Mouse (Mus musculus): ENCODE data around the gene 2310033P09Rik. TPM values are rescaled to one million over a fixed set of nuclear protein-coding genes. Genes with fewer than 3 reads are reported as not detected.

Gene 2310033P09Rik
- 19.8 and 24.9 TPM in 2 replicates for polyA plus RNA-seq (2012; rRNA removed; ENCODE audit: low replicate concordance)

DNA sequence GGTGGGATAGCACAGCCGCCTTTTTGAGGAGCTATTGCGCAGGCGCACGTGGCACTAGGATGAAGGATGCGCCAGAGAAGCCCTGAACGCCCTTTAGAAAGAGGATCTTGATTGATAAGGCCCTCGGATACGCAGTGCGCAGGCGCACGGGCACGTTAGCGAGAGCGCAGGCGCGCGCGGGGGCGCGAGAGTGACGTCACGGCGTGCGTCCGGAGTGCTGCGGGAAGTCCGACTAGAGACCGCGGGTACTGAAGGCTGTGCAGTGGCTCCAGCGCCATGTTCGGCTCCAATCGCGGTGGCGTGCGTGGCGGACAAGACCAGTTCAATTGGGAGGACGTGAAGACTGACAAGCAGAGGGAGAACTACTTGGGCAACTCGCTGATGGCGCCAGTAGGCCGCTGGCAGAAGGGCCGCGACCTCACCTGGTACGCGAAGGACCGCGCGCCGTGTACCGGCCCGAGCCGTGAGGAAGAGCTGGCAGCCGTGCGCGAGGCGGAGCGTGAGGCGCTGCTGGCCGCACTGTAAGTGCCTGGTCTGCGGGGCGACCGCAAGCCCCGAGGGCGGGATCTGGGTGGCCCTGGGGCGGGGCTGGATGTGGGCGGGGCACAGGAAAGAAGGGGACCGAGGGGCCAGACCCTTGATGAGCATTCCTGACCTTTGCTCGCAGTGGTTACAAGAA lies at the start of gene 2310033P09Rik:
Gene 2310033P09Rik (plus strand): TSS at position 169 of the 679 bp plus-strand sequence.

DNA sequence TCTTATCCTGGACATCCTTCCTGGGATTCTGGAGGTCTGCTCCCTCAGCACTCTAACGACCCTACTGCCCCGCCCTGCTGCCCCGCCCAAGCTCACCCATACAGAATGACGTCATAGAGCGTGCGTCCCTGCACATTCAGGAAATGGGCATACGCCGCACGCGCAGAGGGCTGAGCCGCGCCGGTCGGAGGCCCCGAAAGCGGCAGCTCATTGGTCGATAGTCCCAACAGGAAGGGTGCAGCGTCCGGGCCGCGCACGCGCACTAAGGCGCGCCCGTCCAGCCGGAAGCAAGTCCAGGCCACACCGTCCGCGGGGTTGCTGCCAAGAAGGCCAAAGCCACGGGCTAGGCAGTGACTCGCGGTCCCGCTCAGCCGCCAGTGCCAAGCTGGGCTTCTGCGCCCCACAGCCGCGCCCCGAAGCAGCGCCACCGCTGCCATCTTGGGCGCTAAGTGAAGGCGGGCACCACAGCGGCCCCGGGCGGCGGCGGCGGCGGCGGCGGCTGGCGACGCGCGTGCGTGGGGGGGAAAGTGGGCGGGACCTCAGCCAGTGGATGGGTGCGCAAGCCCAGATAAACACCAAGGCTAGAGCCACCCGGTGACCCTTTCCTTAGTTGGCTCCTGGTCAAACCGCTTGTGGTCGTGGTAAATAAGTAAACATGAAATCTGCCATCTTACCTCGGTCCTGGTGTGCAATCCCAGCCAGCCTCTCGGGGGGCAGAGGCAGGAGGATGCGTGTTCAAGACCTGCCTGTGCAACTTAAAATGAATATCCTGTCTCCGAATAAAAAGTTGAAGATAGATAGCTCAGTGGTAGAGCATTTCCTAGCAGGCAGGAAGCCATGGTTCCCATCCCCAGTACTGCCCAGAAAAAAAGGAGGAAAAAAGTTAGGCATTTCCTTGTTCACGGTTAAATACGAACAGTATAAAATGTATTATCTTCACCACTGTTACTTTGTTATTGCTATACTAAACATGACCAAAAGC lies 44.6 kb upstream of the 2310033P09Rik start, which contains the start of gene Iba57:
Gene Iba57 (minus strand): TSS at position 485 of the 982 bp plus-strand sequence.

DNA sequence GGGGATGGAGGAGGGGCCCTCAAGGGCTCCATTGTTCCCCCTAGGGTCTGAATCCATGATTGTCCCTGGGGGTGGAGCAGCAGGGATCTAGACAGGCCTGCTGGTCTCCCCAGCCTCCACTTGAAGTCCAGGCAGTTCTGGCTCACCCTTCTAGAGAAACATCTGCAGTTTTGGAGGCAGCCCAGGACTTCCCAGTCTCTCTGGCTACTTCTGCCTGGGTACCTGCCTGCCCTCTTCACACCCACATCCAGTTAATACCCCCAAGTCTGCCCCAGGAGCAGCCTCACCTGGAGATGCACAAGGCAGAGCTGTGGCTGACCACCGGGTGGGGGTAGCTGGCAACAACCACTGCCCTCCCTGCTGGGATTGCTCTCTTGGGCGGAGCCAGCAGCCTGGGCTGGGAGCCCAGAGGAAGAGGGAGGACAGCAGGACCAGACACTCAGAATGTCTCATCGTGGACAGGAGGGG lies 25.2 kb upstream of the 2310033P09Rik start, which contains the start of gene Gjc2:
Gene Gjc2 (minus strand): TSS at position 350 of the 468 bp plus-strand sequence.

DNA sequence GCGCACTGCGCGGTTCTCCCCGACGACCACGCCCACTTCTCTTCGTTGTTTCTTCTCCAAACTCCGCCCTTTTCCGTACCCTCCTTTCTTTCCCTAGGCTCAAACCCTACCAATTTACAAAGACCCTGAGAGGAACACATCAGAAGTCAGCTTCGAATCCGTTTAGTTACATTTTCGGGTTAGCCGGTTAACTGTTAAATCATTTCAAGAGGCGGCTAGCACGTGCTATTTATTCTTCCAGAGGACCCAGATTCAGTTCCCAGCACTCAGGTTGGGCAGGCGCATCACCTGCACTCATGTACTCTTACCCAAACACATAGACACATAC lies 16.1 kb upstream of the 2310033P09Rik start, which contains the start of gene Guk1:
Gene Guk1 (minus strand): TSS at position 154 of the 328 bp plus-strand sequence.

DNA sequence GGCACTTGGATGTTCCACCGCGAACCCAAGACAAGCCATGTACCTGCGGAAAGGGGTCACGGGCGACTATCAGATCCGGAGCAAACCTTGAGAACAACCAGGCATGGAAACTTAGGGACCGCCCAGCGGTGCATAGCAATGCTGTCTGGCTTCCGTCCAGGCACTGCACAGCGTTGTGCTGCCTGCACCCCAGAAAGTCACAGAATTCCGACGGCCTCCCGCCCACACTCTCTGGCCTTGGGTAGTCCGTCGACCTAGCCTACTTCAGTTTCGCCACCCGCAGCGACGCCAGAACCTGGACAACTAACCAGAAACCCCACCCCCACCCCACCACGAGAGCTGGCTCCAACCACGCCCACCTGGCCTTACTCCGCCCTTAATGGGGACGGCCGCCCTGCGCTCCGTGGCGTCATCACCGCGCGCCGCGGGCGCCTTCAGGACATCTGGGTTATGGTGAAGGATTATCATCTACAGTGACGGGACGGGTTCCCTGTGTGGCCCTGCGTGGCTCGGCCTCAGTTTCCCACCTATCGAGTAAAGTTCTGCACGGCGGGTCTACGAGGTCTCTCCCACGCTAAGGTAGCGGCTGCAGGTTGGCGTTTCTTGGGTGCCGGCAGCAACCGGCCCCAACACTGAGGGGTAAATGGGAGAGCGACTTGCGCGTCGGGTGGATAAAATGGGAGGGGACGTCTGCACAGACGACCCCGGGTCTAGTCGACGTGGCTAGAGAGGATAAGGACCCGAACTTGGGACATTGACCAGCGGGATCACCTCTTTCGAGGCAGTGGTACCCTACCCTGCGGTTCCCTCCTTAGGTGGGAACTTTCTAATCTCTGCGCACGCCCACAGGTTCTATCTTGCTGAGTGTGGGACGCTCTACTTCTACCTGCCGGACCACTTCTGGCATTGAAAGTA lies 5.8 kb upstream of the 2310033P09Rik start, which contains the start of gene Mrpl55:
Gene Mrpl55 (plus strand): TSS at position 406 of the 915 bp plus-strand sequence.

DNA sequence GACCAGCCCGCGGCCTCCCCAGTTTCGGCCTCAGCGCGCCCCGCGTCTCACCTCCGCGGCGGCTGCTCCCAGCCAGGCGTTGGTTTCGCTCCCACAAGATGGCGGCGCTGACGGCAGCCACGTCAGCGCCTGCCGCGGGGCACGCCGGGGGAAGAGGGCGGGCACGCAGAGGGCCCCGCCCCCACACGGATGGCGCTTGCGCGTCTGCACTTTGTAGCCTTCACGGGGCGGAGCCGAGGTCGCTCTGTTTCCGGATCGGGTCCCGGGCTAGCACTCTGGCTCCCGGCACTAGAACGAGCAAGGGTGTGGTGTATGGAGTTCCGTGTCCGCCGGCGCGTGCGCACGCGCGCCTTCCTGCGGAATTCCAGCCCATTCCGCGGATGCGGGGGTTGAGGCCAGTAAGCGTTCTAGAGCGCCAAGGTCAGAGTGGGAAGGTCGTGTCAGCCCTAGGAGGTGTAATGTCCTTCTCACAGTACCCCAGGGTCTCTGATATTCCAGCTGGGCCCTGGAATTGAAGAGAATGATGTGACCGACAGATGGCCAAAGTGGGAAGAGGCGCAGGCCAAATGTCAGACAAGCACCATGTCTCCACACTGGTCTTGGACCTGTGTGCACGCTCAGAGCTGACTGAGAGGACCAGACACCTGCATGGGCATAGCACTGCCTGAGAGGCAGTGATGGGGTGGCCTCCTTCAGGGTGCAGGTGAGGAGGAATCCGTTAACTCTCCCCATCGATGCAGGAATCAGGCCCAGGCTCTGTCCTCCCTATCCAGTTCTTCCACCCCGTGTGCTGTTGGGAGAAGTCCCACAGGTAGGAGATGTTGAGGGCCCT lies 20.2 kb downstream of the 2310033P09Rik start, which contains the start of gene Arf1:
Gene Arf1 (minus strand): TSS at position 149 of the 832 bp plus-strand sequence.

Other genes starting within 250 kb of the 2310033P09Rik start
- gene Trim11, start 230.2 kb upstream of the 2310033P09Rik start, polyA plus RNA-seq (2012; rRNA removed; ENCODE audit: low replicate concordance) = 18.3 and 30.5 TPM in 2 replicates
- 0.06 and 0.53 TPM in 2 replicates for gene Obscn, start 71.9 kb upstream of the 2310033P09Rik start, polyA plus RNA-seq (2012; rRNA removed; ENCODE audit: low replicate concordance)
- 6.4 and 6.9 TPM in 2 replicates for gene Iba57, start 44.6 kb upstream of the 2310033P09Rik start, polyA plus RNA-seq (2012; rRNA removed; ENCODE audit: low replicate concordance)
- gene Gjc2, start 25.1 kb upstream of the 2310033P09Rik start, polyA plus RNA-seq (2012; rRNA removed; ENCODE audit: low replicate concordance) = 1.4 and 11.8 TPM in 2 replicates
- gene Guk1, start 16.1 kb upstream of the 2310033P09Rik start, polyA plus RNA-seq (2012; rRNA removed; ENCODE audit: low replicate concordance) = 110 and 125 TPM in 2 replicates
- 50.4 and 64.6 TPM in 2 replicates for gene Mrpl55, start 5.8 kb upstream of the 2310033P09Rik start, polyA plus RNA-seq (2012; rRNA removed; ENCODE audit: low replicate concordance)
- gene Arf1, start 19.9 kb downstream of the 2310033P09Rik start, polyA plus RNA-seq (2012; rRNA removed; ENCODE audit: low replicate concordance) = 464 and 557 TPM in 2 replicates
- gene Wnt3a, start 82.4 kb downstream of the 2310033P09Rik start, polyA plus RNA-seq (2012; rRNA removed; ENCODE audit: low replicate concordance) = not detected in 2 replicates
- gene Wnt9a, start 98.6 kb downstream of the 2310033P09Rik start, polyA plus RNA-seq (2012; rRNA removed; ENCODE audit: low replicate concordance) = 4.1 and 24.2 TPM in 2 replicates
- 0.22 TPM in 1 of 2 replicates, not detected in the other for gene Prss38, start 167.3 kb downstream of the 2310033P09Rik start, polyA plus RNA-seq (2012; rRNA removed; ENCODE audit: low replicate concordance)
- gene Jmjd4, start 241.7 kb downstream of the 2310033P09Rik start, polyA plus RNA-seq (2012; rRNA removed; ENCODE audit: low replicate concordance) = 3.8 and 8.1 TPM in 2 replicates
- 62.0 and 90.1 TPM in 2 replicates for gene Snap47, start 242.9 kb downstream of the 2310033P09Rik start, polyA plus RNA-seq (2012; rRNA removed; ENCODE audit: low replicate concordance)